Mouse (Mus musculus) CH12.LX (cell line): ENCODE measurements around the gene Pars2.

ENCODE experiments used
- CTCF ChIP-seq, 2 experiments: IDR thresholded peaks in 1 of 2; conservative IDR thresholded peaks in 1 of 2; 2 replicates each; pipeline ENCODE4 v1.5.1; 2011 to 2012; ENCODE audit warnings: low read depth in 2 of 2, low read length in 2 of 2, improper control_type of control experiment in 1 of 2, inconsistent platforms in 1 of 2, mild to moderate bottlenecking in 1 of 2, moderate library complexity in 1 of 2
- EP300 ChIP-seq: IDR thresholded peaks from 2 replicates; pipeline ENCODE4 v1.6.1; 2011; ENCODE audit warnings: low read length, improper control_type of control experiment
- JUND ChIP-seq: conservative IDR thresholded peaks from 2 replicates; pipeline ENCODE4 v1.6.1; 2011; ENCODE audit warnings: low read depth, low read length, improper control_type of control experiment
- NELFE ChIP-seq: IDR thresholded peaks from 2 replicates; pipeline ENCODE4 v1.6.1; 2011; ENCODE audit warnings: low read depth, low read length, improper control_type of control experiment
- NRF1 ChIP-seq: IDR thresholded peaks from 2 replicates; pipeline ENCODE4 v1.6.1; 2014; ENCODE audit warnings: low read depth, mild to moderate bottlenecking, inconsistent platforms, low read length, improper control_type of control experiment, moderate library complexity
- POLR2A ChIP-seq: IDR thresholded peaks from 2 replicates; pipeline ENCODE4 v1.6.1; 2011; ENCODE audit warnings: low read depth, mild to moderate bottlenecking, improper control_type of control experiment, low read length

GRCm38 (mm10) chr4:106678442-106679118 is 27.7 kb downstream of the Pars2 start, which contains the start of gene Ttc4:
- TF ChIP-seq JUND (no peak), EP300 (no peak), NELFE (peak; percentile 83), NRF1 (peak; percentile 58), CTCF (conservative IDR thresholded peaks at IDR 0.05 in 1 of 2, IDR thresholded peaks at IDR 0.05 in 1 of 2; ENCODE audit: low read depth in 2 of 2, low read length in 2 of 2) (no peak), POLR2A (peak; percentile 92)
